Mouse (Mus musculus): Measurements from ENCODE around the gene Agbl4.
A peak's percentile ranks its signal among the peaks of the same experiment; 100 is the strongest.

Agbl4 gene

GRCm38 (mm10) chr4:111588211-111588610 is 1190.8 kb downstream of the Agbl4 start:
- no peak for DNase-seq (ENCODE audit: low spot score)

GRCm38 (mm10) chr4:111589467-111590170 is 1192.2 kb downstream of the Agbl4 start:
- no peak for DNase-seq (ENCODE audit: low spot score)

GRCm38 (mm10) chr4:111594655-111595295 is 1197.3 kb downstream of the Agbl4 start:
- no peak for DNase-seq (ENCODE audit: low spot score)

GRCm38 (mm10) chr4:111597249-111597661 is 1199.8 kb downstream of the Agbl4 start:
- no peak for DNase-seq (ENCODE audit: low spot score)

GRCm38 (mm10) chr4:111597986-111598385 is 1200.5 kb downstream of the Agbl4 start:
- DNase-seq (ENCODE audit: low spot score) = no peak

- no peak for DNase-seq (ENCODE audit: low spot score)
These were observed 1205.7 kb downstream of the Agbl4 start for GRCm38 (mm10) chr4:111603194-111603593.

GRCm38 (mm10) chr4:111607826-111608500 is 1210.5 kb downstream of the Agbl4 start:
- no peak for DNase-seq (ENCODE audit: low spot score)

GRCm38 (mm10) chr4:111621865-111622264 is 1224.4 kb downstream of the Agbl4 start:
- DNase-seq (ENCODE audit: low spot score) = no peak

GRCm38 (mm10) chr4:111624914-111625313 is 1227.5 kb downstream of the Agbl4 start:
- no peak for DNase-seq (ENCODE audit: low spot score)

GRCm38 (mm10) chr4:111626118-111626830 is 1228.8 kb downstream of the Agbl4 start:
- peak; percentile 30 for DNase-seq (ENCODE audit: low spot score)

- DNase-seq (ENCODE audit: low spot score) = no peak
These were observed 1235.2 kb downstream of the Agbl4 start for GRCm38 (mm10) chr4:111632615-111633014.

GRCm38 (mm10) chr4:111635538-111636124 is 1238.2 kb downstream of the Agbl4 start:
- no peak for DNase-seq (ENCODE audit: low spot score)

- DNase-seq (ENCODE audit: low spot score) = no peak
These were observed 1241.7 kb downstream of the Agbl4 start for GRCm38 (mm10) chr4:111638948-111639708.

- DNase-seq (ENCODE audit: low spot score) = no peak
These were observed 1247.8 kb downstream of the Agbl4 start for GRCm38 (mm10) chr4:111645117-111645830.

GRCm38 (mm10) chr4:111645831-111646166 is 1248.3 kb downstream of the Agbl4 start:
- DNase-seq (ENCODE audit: low spot score) = no peak

GRCm38 (mm10) chr4:111653451-111653850 is 1256.0 kb downstream of the Agbl4 start:
- no peak for DNase-seq (ENCODE audit: low spot score)

- no peak for DNase-seq (ENCODE audit: low spot score)
These were observed 1266.3 kb downstream of the Agbl4 start for GRCm38 (mm10) chr4:111663730-111664129.

- DNase-seq (ENCODE audit: low spot score) = no peak
These were observed 1266.7 kb downstream of the Agbl4 start for GRCm38 (mm10) chr4:111664146-111664545.

GRCm38 (mm10) chr4:111666713-111667112 is 1269.3 kb downstream of the Agbl4 start:
- DNase-seq (ENCODE audit: low spot score) = peak; percentile 41

GRCm38 (mm10) chr4:111669369-111669768 is 1271.9 kb downstream of the Agbl4 start:
- peak; percentile 26 for DNase-seq (ENCODE audit: low spot score)
